Mouse (Mus musculus) ovary, adult 18-20 months (tissue): Measurements from ENCODE around the gene Olfr1095.

Experiments used
- DNase-seq: peaks from one replicate; pipeline ENCODE4 v3.0.0; 2022; ENCODE audit warnings: low spot score, mixed read lengths

Olfr1095 gene

GRCm38 (mm10) chr2:86851596-86851995, at the start of gene Olfr1095:
Olfr1095 (minus strand) TSS chr2:86851696.
- DNase-seq: no peak

DNA sequence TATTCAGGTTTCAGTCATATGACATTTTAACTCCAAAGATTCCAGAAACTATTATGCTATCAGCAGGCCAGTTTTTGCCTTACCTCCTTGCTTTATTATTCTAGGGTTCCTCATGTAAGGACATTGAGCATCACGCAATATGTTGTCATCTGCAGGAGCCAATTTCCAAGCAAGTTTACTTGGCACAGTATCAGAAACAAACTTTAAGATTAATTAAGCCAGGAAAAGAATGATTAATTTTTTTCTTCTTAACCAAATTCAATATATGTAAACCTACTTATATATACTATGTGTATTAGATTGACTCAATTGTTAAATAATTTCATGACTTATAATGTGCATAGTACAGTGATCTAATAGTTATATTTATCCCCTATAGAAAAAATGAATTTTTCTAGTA, 40.6 kb upstream of the Olfr1095 start, which contains the start of gene Olfr1097:
Gene Olfr1097 (minus strand): TSS at position 101 of the 400 bp plus-strand sequence.
- no peak for DNase-seq

DNA sequence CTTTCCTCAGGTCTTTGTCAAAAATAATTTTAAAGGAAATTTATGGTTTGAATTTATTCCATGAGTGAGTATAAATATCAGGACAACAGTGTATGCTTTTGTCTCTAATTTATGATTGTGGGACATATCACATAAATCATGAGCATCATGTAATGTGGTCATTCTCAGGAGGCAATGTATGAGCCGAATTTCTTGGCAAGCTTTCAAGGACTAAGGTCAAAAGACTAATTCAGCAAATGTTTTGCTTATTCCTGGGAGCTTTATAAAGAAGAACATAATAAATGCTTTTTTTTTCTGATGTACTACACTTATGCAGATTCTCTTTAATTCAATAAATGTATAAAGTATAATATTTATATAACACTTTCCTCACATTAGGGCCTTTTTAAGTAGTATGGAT, 23.2 kb upstream of the Olfr1095 start, which contains the start of gene Gm13723:
Gene Gm13723 (minus strand): TSS at position 101 of the 400 bp plus-strand sequence.
- no peak for DNase-seq

DNA sequence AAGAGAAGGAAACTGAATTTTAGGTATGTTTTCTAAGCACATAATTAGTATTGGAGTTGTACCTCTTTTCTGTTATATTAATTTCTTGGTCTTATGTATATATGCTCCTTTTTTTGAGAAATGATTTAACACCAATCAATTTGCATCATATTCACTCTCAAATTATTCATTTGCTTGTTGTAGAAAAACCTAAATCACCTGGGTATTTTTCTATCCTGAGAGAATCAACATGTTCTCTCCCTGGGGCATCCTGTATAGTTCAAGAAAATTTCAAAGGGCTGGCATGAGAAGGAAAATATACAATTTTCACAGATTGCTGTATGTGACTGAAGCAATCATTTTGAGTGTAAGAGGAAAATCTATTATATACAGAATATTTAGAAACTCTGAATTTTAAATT, 27.1 kb downstream of the Olfr1095 start, which contains the start of gene Olfr1094:
Gene Olfr1094 (plus strand): TSS at position 301 of the 400 bp plus-strand sequence.
- no peak for DNase-seq

- DNase-seq: no peak
Observed at GRCm38 (mm10) chr2:86809918-86810317, 41.6 kb downstream of the Olfr1095 start, which contains the start of gene Olfr141. Olfr141 (minus strand) TSS chr2:86810018.
